Mouse (Mus musculus) small intestine, adult 2 months (tissue): ENCODE results near the gene Rit1. TPM values are rescaled to one million over a fixed set of nuclear protein-coding genes. Genes with fewer than 3 reads are reported as not detected.
"Not testable (repeated sequence)": the region's sequence is repeated elsewhere in the genome, so short reads cannot be mapped to it uniquely, and the experiment has no call there.

Source experiments
- H3K27ac ChIP-seq: fragments of 200-500 bp; 2 replicates; pipeline ENCODE4 v1.5.1; 2012; ENCODE audit warnings: low read depth, low read length, control low read depth, inconsistent platforms; ENCODE audit not compliant: insufficient read depth
- H3K27me3 ChIP-seq: fragments of 200-500 bp; 2 replicates; pipeline ENCODE4 v1.6.1; 2012; ENCODE audit warnings: mild to moderate bottlenecking, moderate library complexity, low read length, inconsistent platforms; ENCODE audit not compliant: control insufficient read depth, insufficient read depth
- H3K36me3 ChIP-seq: fragments of 200-500 bp; 2 replicates; pipeline ENCODE4 v1.6.1; 2012; ENCODE audit warnings: mild to moderate bottlenecking, low read length, control low read depth, inconsistent platforms; ENCODE audit not compliant: control insufficient read depth, insufficient read depth
- H3K4me1 ChIP-seq: fragments of 200-500 bp; 2 replicates; pipeline ENCODE4 v1.6.1; 2012; ENCODE audit warnings: low read length, inconsistent platforms, mixed read lengths; ENCODE audit not compliant: control insufficient read depth, insufficient read depth, insufficient read length
- H3K4me3 ChIP-seq: fragments of 200-500 bp; 2 replicates; pipeline ENCODE4 v1.5.1; 2012; ENCODE audit warnings: low read depth, mild to moderate bottlenecking, control low read depth, inconsistent platforms, low read length, moderate library complexity
- CTCF ChIP-seq: fragments of 200-500 bp; IDR thresholded peaks from 2 replicates; pipeline ENCODE4 v1.5.1; 2012; ENCODE audit warnings: low read depth, mild to moderate bottlenecking, control low read depth, inconsistent platforms, low read length, moderate library complexity, mixed read lengths; ENCODE audit not compliant: insufficient replicate concordance, insufficient read length; ENCODE audit errors: extremely low read depth
- POLR2A ChIP-seq: fragments of 200-500 bp; IDR thresholded peaks from 2 replicates; pipeline ENCODE4 v1.6.1; 2012; ENCODE audit warnings: low read depth, mild to moderate bottlenecking, control low read depth, inconsistent platforms, low read length, moderate library complexity
- WGBS: fragments of 180-500 bp; shearing (Covaris S2); methylation state at CpG from one replicate; pipeline ENCODE4 v1.1.7; 2018; 5-methylcytosine and 5-hydroxymethylcytosine counted together
- polyA plus RNA-seq: library from polyadenylated mRNA; depleted of rRNA; stranded (reverse); fragments of >200 nt; gene quantifications from 2 replicates; pipeline ENCODE4 v1.2.3, GENCODE M21; 2012

Rit1 gene
- polyA plus RNA-seq, 1 experiment: 21.5 TPM

GRCm38 (mm10) chr3:88713709-88714108 lies 2.9 kb upstream of the Rit1 start:
- Histone ChIP-seq H3K36me3 (peaks cover 41% of the 10 kb centered on the region), H3K27ac (no peak overlapping the region), H3K4me1 (peaks cover 8% of the 10 kb centered on the region), H3K27me3 (no peaks in the 10 kb centered on the region), H3K4me3 (no peak overlapping the region)
- 78% methylated on average over 4 of the region's 4 CpGs for WGBS
- no peak for TF ChIP-seq CTCF
- TF ChIP-seq POLR2A: no peak

GRCm38 (mm10) chr3:88714725-88715124 lies 1.9 kb upstream of the Rit1 start:
- no peak overlapping the region for H3K27ac ChIP-seq
- peaks cover 33% of the 10 kb centered on the region for H3K36me3 ChIP-seq
- H3K4me1 ChIP-seq: peaks cover 13% of the 10 kb centered on the region
- WGBS: 51% methylated on average over 2 of the region's 2 CpGs
- H3K4me3 ChIP-seq: no peak overlapping the region
- no peak for TF ChIP-seq POLR2A
- TF ChIP-seq CTCF: no peak
- H3K27me3 ChIP-seq: no peaks in the 10 kb centered on the region

GRCm38 (mm10) chr3:88715716-88716115 lies 922 bp upstream of the Rit1 start:
- H3K36me3 ChIP-seq: peaks cover 30% of the 10 kb centered on the region
- 82% methylated on average over 5 of the region's 5 CpGs for WGBS
- H3K27me3 ChIP-seq, H3K27ac ChIP-seq, H3K4me3 ChIP-seq: not testable (repeated sequence)
- peaks cover 13% of the 10 kb centered on the region for H3K4me1 ChIP-seq

DNA sequence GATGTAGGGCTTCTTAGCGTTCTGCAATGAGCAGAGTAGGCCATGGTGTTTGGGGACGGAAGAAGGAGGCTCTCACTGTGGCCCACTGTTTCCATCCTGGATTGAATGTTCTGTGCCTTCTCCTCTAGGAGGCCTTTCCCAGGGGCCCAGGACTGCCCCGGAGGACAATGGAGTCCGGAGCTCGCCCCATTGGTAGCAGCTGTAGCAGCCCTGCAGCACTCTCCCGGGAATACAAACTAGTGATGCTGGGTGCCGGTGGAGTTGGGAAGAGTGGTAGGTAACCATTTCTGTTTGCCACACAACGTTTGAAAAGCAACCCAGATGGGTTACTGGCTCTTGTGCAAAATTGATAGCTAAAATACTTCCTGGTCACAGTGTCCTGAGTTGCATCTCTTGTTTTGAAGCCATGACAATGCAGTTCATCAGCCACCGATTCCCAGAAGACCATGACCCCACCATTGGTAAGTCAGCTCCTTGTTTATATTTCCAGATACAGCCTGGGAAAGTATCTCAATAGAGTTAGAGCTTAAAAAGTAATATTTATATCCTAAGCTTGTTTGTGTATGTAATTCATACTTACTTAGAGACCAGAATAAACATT lies 660 bp downstream of the Rit1 start:
- Histone ChIP-seq H3K4me3 (peak overlapping the region; percentile 99), H3K36me3 (peaks cover 22% of the 10 kb centered on the region), H3K4me1 (peaks cover 13% of the 10 kb centered on the region), H3K27ac (peak overlapping the region; percentile 42), H3K27me3 (no peaks in the 10 kb centered on the region)
- WGBS: 2% methylated on average over 9 of the region's 9 CpGs
- TF ChIP-seq POLR2A (no peak), CTCF (no peak)

GRCm38 (mm10) chr3:88717831-88718230 lies 1.2 kb downstream of the Rit1 start:
- H3K4me3 ChIP-seq: no peak overlapping the region
- no peak for TF ChIP-seq POLR2A
- no peak for TF ChIP-seq CTCF
- peaks cover 18% of the 10 kb centered on the region for H3K36me3 ChIP-seq
- peak overlapping the region; percentile 45; the same call in 1 of the 2 replicates for H3K27ac ChIP-seq
- 0% methylated on average over 1 of the region's 1 CpGs for WGBS
- peaks cover 13% of the 10 kb centered on the region for H3K4me1 ChIP-seq
- no peaks in the 10 kb centered on the region for H3K27me3 ChIP-seq

DNA sequence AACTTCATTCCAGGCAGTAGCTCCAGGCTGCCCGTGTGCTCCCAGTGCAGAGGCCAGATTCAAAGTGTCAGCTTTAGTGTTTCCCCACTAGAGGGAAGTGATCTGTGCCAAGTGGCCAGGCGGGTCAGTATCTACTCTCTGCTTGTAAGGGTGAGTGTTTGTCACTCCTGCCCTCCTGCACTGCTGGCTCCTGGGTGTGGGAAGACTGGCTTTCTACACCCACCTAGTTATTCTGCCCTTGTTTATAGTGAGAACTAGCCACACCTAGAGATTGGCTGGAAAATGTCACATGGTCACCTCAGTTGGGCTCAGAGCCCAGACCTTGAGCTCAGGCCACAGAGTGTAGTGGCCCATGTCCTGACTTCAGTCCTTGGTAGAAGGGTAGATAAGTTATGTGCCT lies 2.5 kb downstream of the Rit1 start:
- peaks cover 13% of the 10 kb centered on the region for H3K4me1 ChIP-seq
- H3K27ac ChIP-seq: peak overlapping the region; percentile 10; the same call in 1 of the 2 replicates
- 4% methylated on average over 2 of the region's 2 CpGs for WGBS
- H3K4me3 ChIP-seq: no peak overlapping the region
- peaks cover 9% of the 10 kb centered on the region for H3K36me3 ChIP-seq
- H3K27me3 ChIP-seq: no peaks in the 10 kb centered on the region
- TF ChIP-seq CTCF (peak; percentile 38; the same call in 1 of the 2 replicates), POLR2A (no peak)

GRCm38 (mm10) chr3:88736556-88736955 lies 19.9 kb downstream of the Rit1 start:
- TF ChIP-seq POLR2A: no peak
- no peak for TF ChIP-seq CTCF
- Histone ChIP-seq H3K36me3 (no peaks in the 10 kb centered on the region), H3K4me1 (peaks cover 3% of the 10 kb centered on the region; the same call in 1 of the 2 replicates), H3K27me3 (no peaks in the 10 kb centered on the region), H3K27ac (no peak overlapping the region), H3K4me3 (no peak overlapping the region)
- 41% methylated on average over 2 of the region's 2 CpGs for WGBS

GRCm38 (mm10) chr3:88738641-88739040 lies 22.0 kb downstream of the Rit1 start:
- Histone ChIP-seq H3K27me3 (no peaks in the 10 kb centered on the region), H3K4me3 (no peak overlapping the region), H3K4me1 (peaks cover 3% of the 10 kb centered on the region; the same call in 1 of the 2 replicates), H3K27ac (no peak overlapping the region), H3K36me3 (no peaks in the 10 kb centered on the region)
- TF ChIP-seq POLR2A: no peak
- TF ChIP-seq CTCF: peak; percentile 80; the same call in 1 of the 2 replicates
- 42% methylated on average over 3 of the region's 3 CpGs for WGBS
